Mouse (Mus musculus) intestine, embryonic 16.5 days (tissue): Measurements from ENCODE around the gene Zscan25. TPM values are rescaled to one million over a fixed set of nuclear protein-coding genes. Genes with fewer than 3 reads are reported as not detected.
"Not testable (repeated sequence)": the region's sequence is repeated elsewhere in the genome, so short reads cannot be mapped to it uniquely, and the experiment has no call there.

Source experiments
- ATAC-seq: fragments of 200-750 bp; cut with Nextera tagmentation; 2 replicates; pipeline ENCODE4 v1.8.0; 2017; ENCODE audit warnings: moderate TSS enrichment, moderate library complexity
- H3K27ac ChIP-seq: fragments of 300-500 bp; sonication (generic); 2 replicates; pipeline ENCODE4 v1.5.1; 2014; ENCODE audit warnings: mild to moderate bottlenecking, low read length
- H3K27me3 ChIP-seq: fragments of 300-500 bp; sonication (generic); replicated peaks from 2 replicates; pipeline ENCODE4 v1.6.1; 2014; ENCODE audit warnings: low read length, control low read depth, mixed read lengths; ENCODE audit not compliant: control insufficient read depth, insufficient read depth
- H3K36me3 ChIP-seq: fragments of 300-500 bp; sonication (generic); 2 replicates; pipeline ENCODE4 v1.6.1; 2014; ENCODE audit warnings: low read length, control low read depth; ENCODE audit not compliant: control insufficient read depth, insufficient read depth
- H3K4me1 ChIP-seq: fragments of 300-500 bp; sonication (generic); 2 replicates; pipeline ENCODE4 v1.6.1; 2014; ENCODE audit warnings: low read length, control low read depth, mixed read lengths; ENCODE audit not compliant: control insufficient read depth, insufficient read depth
- H3K4me2 ChIP-seq: fragments of 300-500 bp; sonication (generic); 2 replicates; pipeline ENCODE4 v1.6.1; 2014; ENCODE audit warnings: low read depth, low read length, control low read depth
- H3K4me3 ChIP-seq: fragments of 300-500 bp; sonication (generic); 2 replicates; pipeline ENCODE4 v1.5.1; 2014; ENCODE audit warnings: mild to moderate bottlenecking, low read length
- H3K9ac ChIP-seq: fragments of 300-500 bp; sonication (generic); 2 replicates; pipeline ENCODE4 v1.6.1; 2014; ENCODE audit warnings: low read depth, low read length
- H3K9me3 ChIP-seq: fragments of 300-500 bp; sonication (generic); 2 replicates; pipeline ENCODE4 v1.6.1; 2016; ENCODE audit warnings: low read length, control low read depth; ENCODE audit not compliant: control insufficient read depth
- WGBS: fragments of 180-500 bp; shearing (Covaris S2); extraction: QIAGEN DNeasy Blood & Tissue Kit; methylation state at CpG from one replicate; pipeline ENCODE4 v1.1.7; 2014; 5-methylcytosine and 5-hydroxymethylcytosine counted together
- polyA plus RNA-seq: library from polyadenylated mRNA; unstranded; fragments of >200 nt; fragmentation: Nextera tagmentation; extraction: Ambion mirVana; gene quantifications from 2 replicates; pipeline ENCODE4 v1.2.1, GENCODE M21; 2015

The Zscan25 gene
- polyA plus RNA-seq, result 0.49 and 0.66 TPM in 2 replicates

- H3K4me2 ChIP-seq, result peak within 1 kb of the TSS; percentile 79
- H3K27me3 ChIP-seq, result no peaks in the 10 kb centered on the region
- under 1% methylated on average over 50 of the region's 50 CpGs for whole genome bisulfite sequencing
These were observed at the start of gene Zscan25 for GRCm38 (mm10) chr5:145280371-145281143. Zscan25 (plus strand) TSS chr5:145280500.

GRCm38 (mm10) chr5:145230641-145231040, 49.7 kb upstream of the Zscan25 start:
- no peak overlapping the region for H3K4me3 ChIP-seq
- H3K4me1 ChIP-seq, result peaks cover 10% of the 10 kb centered on the region; the same call in 1 of the 2 replicates
- H3K36me3 ChIP-seq, result 0 out of 2 replicates have a peak, but pooled peaks cover 10% of the 10 kb centered on the region
- H3K4me2 ChIP-seq, result peak overlapping the region; percentile 66; the same call in 1 of the 2 replicates
- no peak for ATAC-seq
- H3K9ac ChIP-seq, result peak overlapping the region; percentile 100
- no peaks in the 10 kb centered on the region for H3K27me3 ChIP-seq
- 88% methylated on average over 4 of the region's 4 CpGs for WGBS
- H3K27ac ChIP-seq, result peak overlapping the region; percentile 72
- H3K9me3 ChIP-seq, result no peaks in the 10 kb centered on the region

More at GRCm38 (mm10) chr5:145280371-145281143, at the start of gene Zscan25:
- Histone ChIP-seq H3K9me3 (no peaks in the 10 kb centered on the region), H3K4me1 (0 out of 2 replicates have a peak, but pooled peaks cover 2% of the 10 kb centered on the region), H3K9ac (peak within 1 kb of the TSS; percentile 87), H3K4me3 (peak within 1 kb of the TSS; percentile 74), H3K36me3 (peaks cover 16% of the 10 kb centered on the region), H3K27ac (peak within 1 kb of the TSS; percentile 91)
- ATAC-seq, result peak; percentile 100

- Histone ChIP-seq H3K27me3 (no peaks in the 10 kb centered on the region), H3K4me1 (peaks cover 10% of the 10 kb centered on the region; the same call in 1 of the 2 replicates), H3K4me3 (peak within 1 kb of the TSS; percentile 97), H3K36me3 (0 out of 2 replicates have a peak, but pooled peaks cover 10% of the 10 kb centered on the region), H3K27ac (peak within 1 kb of the TSS; percentile 72), H3K9me3 (no peaks in the 10 kb centered on the region), H3K4me2 (peak within 1 kb of the TSS; percentile 66), H3K9ac (peak within 1 kb of the TSS; percentile 100)
- WGBS, result under 1% methylated on average over 42 of the region's 42 CpGs
- peak; percentile 98 for ATAC-seq
These were observed 48.9 kb upstream of the Zscan25 start, which contains the start of gene Zfp655 for GRCm38 (mm10) chr5:145231367-145231871. Zfp655 (plus strand) TSS chr5:145231715.

GRCm38 (mm10) chr5:145231893-145232411, 48.3 kb upstream of the Zscan25 start:
- Histone ChIP-seq H3K9me3 (no peaks in the 10 kb centered on the region), H3K4me2 (peak overlapping the region; percentile 41), H3K4me1 (peaks cover 10% of the 10 kb centered on the region; the same call in 1 of the 2 replicates), H3K27ac (peak overlapping the region; percentile 72), H3K36me3 (peaks cover 12% of the 10 kb centered on the region; the same call in 1 of the 2 replicates), H3K4me3 (peak overlapping the region; percentile 97), H3K27me3 (no peaks in the 10 kb centered on the region), H3K9ac (peak overlapping the region; percentile 100)
- ATAC-seq, result peak; percentile 73
- WGBS, result under 1% methylated on average over 37 of the region's 49 CpGs

- H3K9me3 ChIP-seq, result no peaks in the 10 kb centered on the region
- no peak overlapping the region for H3K4me3 ChIP-seq
- peaks cover 16% of the 10 kb centered on the region; the same call in 1 of the 2 replicates for H3K36me3 ChIP-seq
- H3K27me3 ChIP-seq, result no peaks in the 10 kb centered on the region
- peaks cover 10% of the 10 kb centered on the region; the same call in 1 of the 2 replicates for H3K4me1 ChIP-seq
- no peak for ATAC-seq
- no peak overlapping the region for H3K27ac ChIP-seq
- no peak overlapping the region for H3K4me2 ChIP-seq
- H3K9ac ChIP-seq, result no peak overlapping the region
These were observed 45.7 kb upstream of the Zscan25 start for GRCm38 (mm10) chr5:145234636-145235035.

GRCm38 (mm10) chr5:145249520-145249919, 30.8 kb upstream of the Zscan25 start:
- Histone ChIP-seq H3K27me3 (no peaks in the 10 kb centered on the region), H3K9me3 (no peaks in the 10 kb centered on the region; the same call in 1 of the 2 replicates), H3K4me1 (no peaks in the 10 kb centered on the region), H3K9ac (no peak overlapping the region), H3K4me3 (no peak overlapping the region), H3K27ac (no peak overlapping the region), H3K4me2 (no peak overlapping the region), H3K36me3 (peaks cover 5% of the 10 kb centered on the region; the same call in 1 of the 2 replicates)
- WGBS, result 89% methylated on average over 3 of the region's 3 CpGs
- no peak for ATAC-seq

GRCm38 (mm10) chr5:145273568-145273967, 6.7 kb upstream of the Zscan25 start:
- not testable (repeated sequence) for H3K36me3 ChIP-seq, H3K9me3 ChIP-seq, H3K27ac ChIP-seq, H3K9ac ChIP-seq, ATAC-seq, H3K4me1 ChIP-seq, H3K4me2 ChIP-seq, H3K4me3 ChIP-seq, H3K27me3 ChIP-seq
- WGBS, result 79% methylated on average over 2 of the region's 2 CpGs

GRCm38 (mm10) chr5:145279948-145280347, 352 bp upstream of the Zscan25 start:
- peak; percentile 14 for ATAC-seq
- Histone ChIP-seq H3K4me3 (peak overlapping the region; percentile 74; the same call in 1 of the 2 replicates), H3K36me3 (peaks cover 16% of the 10 kb centered on the region), H3K9me3 (no peaks in the 10 kb centered on the region), H3K4me1 (0 out of 2 replicates have a peak, but pooled peaks cover 2% of the 10 kb centered on the region), H3K27me3 (no peaks in the 10 kb centered on the region), H3K27ac (no peak overlapping the region), H3K9ac (no peak overlapping the region), H3K4me2 (no peak overlapping the region)
- WGBS, result 85% methylated on average over 2 of the region's 2 CpGs

GRCm38 (mm10) chr5:145288382-145288781, 8.1 kb downstream of the Zscan25 start:
- Histone ChIP-seq H3K4me3 (no peak overlapping the region), H3K27ac (no peak overlapping the region), H3K9ac (no peak overlapping the region), H3K27me3 (no peaks in the 10 kb centered on the region), H3K36me3 (peaks cover 39% of the 10 kb centered on the region), H3K4me1 (no peaks in the 10 kb centered on the region), H3K4me2 (no peak overlapping the region), H3K9me3 (no peaks in the 10 kb centered on the region)
- ATAC-seq, result no peak
- WGBS, result 92% methylated on average over 5 of the region's 5 CpGs
